Mouse (Mus musculus) lung, postnatal 25 days (tissue): ENCODE measurements at regions not wholly inside any gene's neighbourhood (a gene's known extent, or its start where the extent isn't known, plus 50 kb on each side); places are given as distances from the start of the nearest gene placed in this dataset.

Experiments used
- DNase-seq: peaks from one replicate; pipeline ENCODE4 v3.0.0; 2022; ENCODE audit warnings: low spot score

GRCm38 (mm10) chr1:39047316-39047715 is 61.9 kb downstream of the Pdcl3 start:
- DNase-seq: no peak

GRCm38 (mm10) chr1:39057304-39057703 is 71.9 kb downstream of the Pdcl3 start:
- DNase-seq: no peak

GRCm38 (mm10) chr1:39062509-39062908 is 77.1 kb downstream of the Pdcl3 start:
- DNase-seq: no peak

GRCm38 (mm10) chr1:39063666-39064385 is 78.4 kb downstream of the Pdcl3 start:
- DNase-seq: no peak

GRCm38 (mm10) chr1:39064781-39065180 is 79.4 kb downstream of the Pdcl3 start:
- DNase-seq: no peak

GRCm38 (mm10) chr1:39067901-39068300 is 82.5 kb downstream of the Pdcl3 start:
- peak; percentile 7 for DNase-seq

- no peak for DNase-seq
These were observed 83.8 kb downstream of the Pdcl3 start for GRCm38 (mm10) chr1:39069086-39069655.

GRCm38 (mm10) chr1:39069676-39070075 is 84.3 kb downstream of the Pdcl3 start:
- no peak for DNase-seq

- DNase-seq: no peak
These were observed 90.6 kb downstream of the Pdcl3 start for GRCm38 (mm10) chr1:39075966-39076365.

GRCm38 (mm10) chr1:39078584-39079315 is 93.3 kb downstream of the Pdcl3 start:
- no peak for DNase-seq

- no peak for DNase-seq
These were observed 98.8 kb downstream of the Pdcl3 start for GRCm38 (mm10) chr1:39083911-39084826.

GRCm38 (mm10) chr1:39086273-39086672 is 100.9 kb downstream of the Pdcl3 start:
- no peak for DNase-seq

- DNase-seq: no peak
These were observed 103.7 kb upstream of the Npas2 start for GRCm38 (mm10) chr1:39089875-39090274.

- no peak for DNase-seq
These were observed 102.4 kb upstream of the Npas2 start for GRCm38 (mm10) chr1:39091121-39091520.

- DNase-seq: no peak
These were observed 101.9 kb upstream of the Npas2 start for GRCm38 (mm10) chr1:39091638-39092037.

- no peak for DNase-seq
These were observed 100.2 kb upstream of the Npas2 start for GRCm38 (mm10) chr1:39093291-39093690.

- DNase-seq: no peak
These were observed 99.5 kb upstream of the Npas2 start for GRCm38 (mm10) chr1:39094001-39094400.

GRCm38 (mm10) chr1:39095901-39096300 is 97.6 kb upstream of the Npas2 start:
- no peak for DNase-seq

GRCm38 (mm10) chr1:39096726-39097125 is 96.8 kb upstream of the Npas2 start:
- DNase-seq: no peak

- DNase-seq: no peak
These were observed 96.0 kb upstream of the Npas2 start for GRCm38 (mm10) chr1:39097499-39097898.

GRCm38 (mm10) chr1:39098154-39098553 is 95.4 kb upstream of the Npas2 start:
- DNase-seq: no peak

- DNase-seq: no peak
These were observed 94.3 kb upstream of the Npas2 start for GRCm38 (mm10) chr1:39099246-39099645.
